Mouse (Mus musculus): ENCODE measurements around the gene Klk1b27.
"Not testable (repeated sequence)": the region's sequence is repeated elsewhere in the genome, so short reads cannot be mapped to it uniquely, and the experiment has no call there.

Klk1b27 gene

DNA sequence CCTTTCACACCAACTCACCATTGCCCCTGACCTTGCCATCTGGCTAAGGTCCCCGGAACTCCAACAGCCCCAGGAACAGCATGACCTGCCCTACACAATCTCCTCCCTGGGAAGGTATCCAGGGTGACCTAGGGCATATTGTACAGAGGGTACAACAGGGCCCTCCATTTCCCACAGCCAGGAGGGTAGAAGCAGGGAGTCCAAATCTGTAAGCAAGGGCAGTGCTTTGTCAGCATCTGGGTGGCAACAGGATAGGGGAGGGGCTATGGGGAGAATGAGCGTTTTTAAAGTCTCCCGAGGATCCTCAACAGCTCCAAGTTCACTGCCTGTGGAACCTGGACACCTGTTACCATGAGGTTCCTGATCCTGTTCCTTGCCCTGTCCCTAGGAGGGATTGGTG lies at the start of gene Klk1b27:
Klk1b27 (plus strand) TSS at position 301 of the 400 bp plus-strand sequence.
- not testable (repeated sequence) for DNase-seq (ENCODE audit: low spot score in 2 of 2)

DNA sequence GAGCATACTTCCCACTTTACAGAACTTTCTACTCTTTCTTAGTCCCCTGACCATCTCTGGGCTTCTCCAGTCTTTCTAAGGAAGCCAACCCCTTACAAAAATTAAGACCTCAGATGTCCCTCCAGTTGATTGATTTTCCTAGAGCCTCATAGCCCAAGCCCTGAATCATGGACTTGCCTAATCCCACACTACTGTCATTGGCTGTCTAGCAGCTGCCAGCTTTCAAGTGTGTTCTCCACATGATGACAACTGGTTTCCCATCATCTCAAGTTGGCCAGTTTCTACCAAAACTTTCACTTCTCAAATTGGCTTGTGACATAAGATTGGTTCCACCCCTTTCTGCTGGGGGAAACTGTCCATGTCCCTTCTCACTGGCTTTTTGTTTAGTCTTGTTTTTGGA lies 47.2 kb upstream of the Klk1b27 start:
- no peak for DNase-seq (ENCODE audit: low spot score in 2 of 2)

DNA sequence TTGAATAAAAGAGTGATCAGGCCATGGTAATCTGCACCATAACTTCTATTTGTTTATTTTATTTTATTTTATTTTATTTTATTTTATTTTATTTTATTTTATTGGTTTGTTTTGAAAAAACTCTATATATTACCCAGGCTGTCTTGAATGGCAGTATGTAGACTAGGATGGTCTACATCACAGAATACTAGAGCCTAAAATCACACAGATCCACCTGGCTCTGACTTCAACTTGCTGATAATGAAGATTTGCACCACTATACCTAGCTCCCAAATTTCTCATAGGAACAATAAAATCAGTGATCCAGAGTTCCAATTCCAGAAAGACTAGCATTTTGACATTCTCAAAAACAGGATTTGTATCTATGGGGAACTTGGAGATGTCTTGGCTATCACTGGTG lies 40.2 kb upstream of the Klk1b27 start, which contains the start of gene Klk1b26:
Klk1b26 (plus strand) TSS at position 301 of the 400 bp plus-strand sequence.
- DNase-seq (ENCODE audit: low spot score in 2 of 2) = not testable (repeated sequence)

DNA sequence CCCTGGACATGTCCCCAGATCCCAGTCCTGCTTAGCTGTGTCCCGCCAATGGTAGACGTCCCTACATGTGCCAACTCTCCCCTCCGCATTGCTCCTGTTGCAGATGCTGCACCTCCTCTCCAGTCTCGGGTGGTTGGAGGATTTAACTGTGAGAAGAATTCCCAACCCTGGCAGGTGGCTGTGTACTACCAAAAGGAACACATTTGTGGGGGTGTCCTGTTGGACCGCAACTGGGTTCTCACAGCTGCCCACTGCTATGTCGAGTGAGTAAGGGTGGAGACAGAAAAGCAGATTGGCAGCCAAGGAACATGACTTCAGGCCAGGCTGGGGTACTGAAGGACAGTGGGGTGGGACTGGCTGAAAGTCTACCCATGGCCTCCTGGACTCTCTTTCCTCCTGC lies 37.4 kb upstream of the Klk1b27 start:
- DNase-seq (ENCODE audit: low spot score in 2 of 2) = peak in 1 of 2 experiments; percentile 38

DNA sequence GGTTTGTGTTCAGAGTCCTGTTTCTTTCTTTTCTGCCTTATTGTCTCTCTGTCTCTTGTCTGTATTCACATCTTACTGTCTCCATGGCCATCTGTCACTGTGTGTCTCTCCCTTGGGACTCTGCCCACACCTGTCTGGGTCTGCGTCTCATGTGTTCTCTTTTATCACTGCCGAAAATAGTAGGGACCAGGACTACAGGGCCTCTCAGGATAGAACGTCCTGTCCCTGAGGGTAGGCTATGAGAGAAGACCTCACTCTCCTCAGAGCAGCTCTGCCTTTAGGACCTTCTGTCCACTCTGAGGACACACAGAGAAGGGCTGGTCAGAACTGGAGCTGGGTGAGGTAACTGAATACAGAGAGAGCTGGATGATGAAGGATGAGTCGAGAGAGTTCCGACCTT lies 37.0 kb upstream of the Klk1b27 start:
- peak in 1 of 2 experiments; percentile 22 for DNase-seq (ENCODE audit: low spot score in 2 of 2)

DNA sequence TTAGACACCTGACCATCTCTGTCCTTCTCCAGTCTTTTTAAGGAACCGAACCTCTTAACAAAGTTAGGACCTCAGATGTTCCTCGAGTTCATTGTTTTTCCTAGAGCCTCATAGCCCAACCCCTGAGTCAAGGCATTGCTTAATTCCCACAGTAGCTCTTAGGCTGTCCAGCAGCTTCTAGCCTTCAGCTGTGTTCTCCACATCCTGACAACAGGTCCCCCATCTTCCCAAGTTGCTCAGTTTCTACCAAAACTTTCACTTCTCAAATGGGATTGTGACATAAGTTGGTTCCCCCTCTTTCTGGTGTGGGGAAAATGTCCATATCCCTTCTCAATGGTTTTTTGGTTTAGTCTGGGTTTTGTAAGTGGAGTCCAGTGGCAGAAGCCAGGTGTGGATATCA lies 20.0 kb downstream of the Klk1b27 start:
- no peak for DNase-seq (ENCODE audit: low spot score in 2 of 2)

DNA sequence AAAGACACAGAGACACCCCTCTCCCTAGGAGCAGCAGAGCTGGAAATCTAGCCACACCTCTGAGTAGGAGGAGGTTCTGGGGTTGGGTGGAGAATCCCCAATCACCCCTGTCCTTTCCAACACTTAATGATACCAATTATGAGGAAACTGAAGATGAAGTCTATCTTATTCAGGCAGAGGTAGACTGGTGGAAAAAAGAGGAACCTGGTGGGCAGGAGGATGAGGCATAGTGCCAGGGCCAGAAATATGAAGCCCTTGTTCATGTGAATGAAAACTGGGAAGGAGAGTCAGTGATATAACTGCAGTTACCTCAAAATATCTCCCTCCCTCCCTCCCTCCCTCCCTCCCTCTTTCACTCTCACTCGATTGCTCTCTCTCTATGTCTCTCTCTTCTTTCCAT lies 25.6 kb downstream of the Klk1b27 start:
- DNase-seq (ENCODE audit: low spot score in 2 of 2) = no peak

DNA sequence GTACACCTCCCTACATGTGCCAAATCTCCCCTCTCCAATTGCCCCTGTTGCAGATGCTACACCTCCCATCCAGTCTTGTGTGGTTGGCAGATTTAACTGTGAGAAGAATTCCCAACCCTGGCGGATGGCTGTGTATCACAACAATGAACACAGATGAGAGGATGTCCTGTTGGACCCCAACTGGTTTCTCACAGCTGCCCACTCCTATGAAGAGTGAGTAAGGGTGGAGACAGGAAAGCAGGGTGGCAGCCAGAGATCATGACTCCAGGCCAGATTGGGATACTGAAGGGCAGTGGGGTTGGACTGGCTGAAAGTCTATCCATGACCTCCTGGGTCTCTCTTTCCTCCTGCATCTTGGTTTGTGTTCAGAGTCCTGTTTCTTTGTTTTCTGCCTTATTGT lies 44.0 kb downstream of the Klk1b27 start:
- no peak for DNase-seq (ENCODE audit: low spot score in 2 of 2)

DNA sequence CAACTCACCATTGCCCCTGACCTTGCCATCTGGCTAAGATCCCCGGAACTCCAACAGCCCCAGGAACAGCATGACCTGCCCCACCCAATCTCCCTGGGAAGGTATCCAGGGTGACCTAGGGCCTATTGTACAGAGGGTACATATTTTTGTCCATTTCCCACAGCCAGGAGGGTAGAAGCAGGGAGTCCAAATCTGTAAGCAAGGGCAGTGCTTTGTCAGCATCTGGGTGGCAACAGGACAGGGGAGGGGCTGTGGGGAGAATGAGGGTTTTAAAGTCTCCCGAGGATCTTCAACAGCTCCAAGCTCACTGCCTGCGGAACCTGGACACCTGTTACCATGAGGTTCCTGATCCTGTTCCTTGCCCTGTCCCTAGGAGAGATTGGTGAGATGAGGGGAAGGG lies 49.9 kb downstream of the Klk1b27 start, which contains the start of gene Klk1b21:
Klk1b21 (plus strand) TSS at position 301 of the 400 bp plus-strand sequence.
- not testable (repeated sequence) for DNase-seq (ENCODE audit: low spot score in 2 of 2)
